Mouse (Mus musculus): Measurements from ENCODE around the gene Fgfr2. TPM values are rescaled to one million over a fixed set of nuclear protein-coding genes. Genes with fewer than 3 reads are reported as not detected.
A peak's percentile ranks its signal among the peaks of the same experiment; 100 is the strongest.

Fgfr2 gene
- polyA plus RNA-seq, 1 experiment: 1.7 TPM

GRCm38 (mm10) chr7:132581441-132581840 lies 541.7 kb downstream of the Fgfr2 start:
- Histone ChIP-seq H3K27me3 (ENCODE audit: control insufficient read depth, insufficient read depth, insufficient read length) (peaks cover 21% of the 10 kb centered on the region), H3K36me3 (ENCODE audit: control insufficient read depth, insufficient read depth) (no peaks in the 10 kb centered on the region), H3ac (ENCODE audit: control insufficient read depth, insufficient read length, low read depth) (no peak overlapping the region), H3K79me2 (ENCODE audit: control insufficient read depth, insufficient read depth) (no peaks in the 10 kb centered on the region), H3K4me3 (ENCODE audit: insufficient read depth, poor library complexity, severe bottlenecking) (no peak overlapping the region), H3K79me3 (ENCODE audit: low read depth) (no peaks in the 10 kb centered on the region)
- TF ChIP-seq MYOD1 (IDR thresholded peaks at IDR 0.05; ENCODE audit: control insufficient read depth, insufficient read length, low read depth) (no peak), CEBPB (IDR thresholded peaks at IDR 0.05; ENCODE audit: low read depth) (no peak), MAX (IDR thresholded peaks at IDR 0.05) (no peak), CTCF (IDR thresholded peaks at IDR 0.05; ENCODE audit: control insufficient read depth, insufficient read depth, insufficient read length) (no peak), FOSL1 (IDR thresholded peaks at IDR 0.05; ENCODE audit: insufficient read depth, low read length, poor library complexity, severe bottlenecking) (no peak), USF1 (IDR thresholded peaks at IDR 0.05; ENCODE audit: low read depth) (no peak)

DNA sequence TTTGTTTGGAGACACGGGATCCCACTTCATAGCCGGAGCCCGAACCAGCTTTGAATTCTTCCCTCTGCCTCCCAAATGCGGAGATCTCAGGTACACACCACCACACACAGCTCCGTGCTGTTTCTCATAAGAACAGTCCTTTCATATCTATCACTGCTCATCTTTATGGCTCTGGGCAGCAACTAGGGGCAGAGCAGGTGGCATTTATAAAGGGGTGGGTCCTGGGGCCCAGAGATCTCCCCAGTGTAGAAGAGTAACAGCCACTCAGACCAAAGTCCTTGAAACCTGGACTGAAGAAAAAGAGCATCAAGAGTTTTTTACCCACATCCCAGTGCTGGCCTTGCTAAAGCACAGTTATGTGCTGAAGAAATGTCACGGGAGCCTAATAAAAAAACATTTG lies 542.6 kb downstream of the Fgfr2 start:
- no peak for TF ChIP-seq CEBPB (IDR thresholded peaks at IDR 0.05; ENCODE audit: low read depth)
- no peak for TF ChIP-seq USF1 (IDR thresholded peaks at IDR 0.05; ENCODE audit: low read depth)
- TF ChIP-seq CTCF (IDR thresholded peaks at IDR 0.05; ENCODE audit: control insufficient read depth, insufficient read depth, insufficient read length): no peak
- no peak for TF ChIP-seq MYOD1 (IDR thresholded peaks at IDR 0.05; ENCODE audit: control insufficient read depth, insufficient read length, low read depth)
- no peak for TF ChIP-seq FOSL1 (IDR thresholded peaks at IDR 0.05; ENCODE audit: insufficient read depth, low read length, poor library complexity, severe bottlenecking)
- no peak for TF ChIP-seq MYOG (IDR thresholded peaks at IDR 0.05; ENCODE audit: control insufficient read depth, extremely low read depth, insufficient read length)
- no peak for TF ChIP-seq MAX (IDR thresholded peaks at IDR 0.05)
- no peaks in the 10 kb centered on the region for H3K36me3 ChIP-seq (ENCODE audit: control insufficient read depth, insufficient read depth)
- peaks cover 21% of the 10 kb centered on the region for H3K27me3 ChIP-seq (ENCODE audit: control insufficient read depth, insufficient read depth, insufficient read length)
- no peaks in the 10 kb centered on the region for H3K79me3 ChIP-seq (ENCODE audit: low read depth)
- peaks cover 2% of the 10 kb centered on the region for H3K79me2 ChIP-seq (ENCODE audit: control insufficient read depth, insufficient read depth)
- H3ac ChIP-seq (ENCODE audit: control insufficient read depth, insufficient read length, low read depth): no peak overlapping the region
- no peak overlapping the region for H3K4me3 ChIP-seq (ENCODE audit: insufficient read depth, poor library complexity, severe bottlenecking)

DNA sequence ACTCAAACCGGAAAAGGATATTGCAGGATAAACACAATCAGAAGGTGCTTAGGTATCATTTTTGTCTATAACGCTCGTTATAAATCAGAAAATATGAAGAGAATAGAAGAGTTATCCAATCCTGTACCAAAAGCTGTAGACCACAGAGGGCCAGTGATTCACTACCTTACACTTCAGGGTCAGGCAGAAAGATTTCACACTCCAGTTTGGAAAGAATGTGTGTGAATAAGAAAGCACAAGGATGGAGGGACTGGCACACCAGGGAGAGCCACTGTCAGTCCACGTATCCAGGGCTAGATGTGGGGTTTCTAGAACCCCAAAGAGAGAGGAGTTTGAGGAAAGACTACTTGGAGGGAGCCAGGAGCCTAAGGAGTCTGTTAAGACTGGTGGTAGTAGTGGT lies 546.3 kb downstream of the Fgfr2 start:
- no peak overlapping the region for H3ac ChIP-seq (ENCODE audit: control insufficient read depth, insufficient read length, low read depth)
- TF ChIP-seq CEBPB (IDR thresholded peaks at IDR 0.05; ENCODE audit: low read depth) (no peak), FOSL1 (IDR thresholded peaks at IDR 0.05; ENCODE audit: insufficient read depth, low read length, poor library complexity, severe bottlenecking) (no peak), CTCF (IDR thresholded peaks at IDR 0.05; ENCODE audit: control insufficient read depth, insufficient read depth, insufficient read length) (no peak), MYOG (IDR thresholded peaks at IDR 0.05; ENCODE audit: control insufficient read depth, extremely low read depth, insufficient read length) (no peak), MYOD1 (IDR thresholded peaks at IDR 0.05; ENCODE audit: control insufficient read depth, insufficient read length, low read depth) (no peak), MAX (IDR thresholded peaks at IDR 0.05) (no peak)
- peaks cover 11% of the 10 kb centered on the region for H3K27me3 ChIP-seq (ENCODE audit: control insufficient read depth, insufficient read depth, insufficient read length)
- H3K79me3 ChIP-seq (ENCODE audit: low read depth): peaks cover 28% of the 10 kb centered on the region
- no peak overlapping the region for H3K4me3 ChIP-seq (ENCODE audit: insufficient read depth, poor library complexity, severe bottlenecking)
- no peaks in the 10 kb centered on the region for H3K36me3 ChIP-seq (ENCODE audit: control insufficient read depth, insufficient read depth)
- H3K79me2 ChIP-seq (ENCODE audit: control insufficient read depth, insufficient read depth): peaks cover 38% of the 10 kb centered on the region

- TF ChIP-seq MYOG (IDR thresholded peaks at IDR 0.05; ENCODE audit: control insufficient read depth, extremely low read depth, insufficient read length) (no peak), CEBPB (IDR thresholded peaks at IDR 0.05; ENCODE audit: low read depth) (no peak), CTCF (IDR thresholded peaks at IDR 0.05; ENCODE audit: control insufficient read depth, insufficient read depth, insufficient read length) (peak; percentile 13), MAX (IDR thresholded peaks at IDR 0.05) (no peak), MYOD1 (IDR thresholded peaks at IDR 0.05; ENCODE audit: control insufficient read depth, insufficient read length, low read depth) (no peak)
- Histone ChIP-seq H3K79me3 (ENCODE audit: low read depth) (peaks cover 35% of the 10 kb centered on the region), H3K79me2 (ENCODE audit: control insufficient read depth, insufficient read depth) (peaks cover 45% of the 10 kb centered on the region), H3K4me3 (ENCODE audit: insufficient read depth, poor library complexity, severe bottlenecking) (peak within 1 kb of the TSS; percentile 34), H3ac (ENCODE audit: control insufficient read depth, insufficient read length, low read depth) (peak within 1 kb of the TSS; percentile 39), H3K36me3 (ENCODE audit: control insufficient read depth, insufficient read depth) (no peaks in the 10 kb centered on the region), H3K27me3 (ENCODE audit: control insufficient read depth, insufficient read depth, insufficient read length) (peaks cover 11% of the 10 kb centered on the region)
These were observed 547.0 kb downstream of the Fgfr2 start, which contains the start of gene Oat for GRCm38 (mm10) chr7:132576116-132576650. Gene Oat (minus strand): TSS chr7:132576398.

GRCm38 (mm10) chr7:132575623-132576022 lies 547.5 kb downstream of the Fgfr2 start:
- Histone ChIP-seq H3K27me3 (ENCODE audit: control insufficient read depth, insufficient read depth, insufficient read length) (peaks cover 6% of the 10 kb centered on the region), H3K4me3 (ENCODE audit: insufficient read depth, poor library complexity, severe bottlenecking) (peak overlapping the region; percentile 34), H3ac (ENCODE audit: control insufficient read depth, insufficient read length, low read depth) (peak overlapping the region; percentile 20), H3K79me2 (ENCODE audit: control insufficient read depth, insufficient read depth) (peaks cover 49% of the 10 kb centered on the region), H3K36me3 (ENCODE audit: control insufficient read depth, insufficient read depth) (no peaks in the 10 kb centered on the region), H3K79me3 (ENCODE audit: low read depth) (peaks cover 40% of the 10 kb centered on the region)
- TF ChIP-seq CTCF (IDR thresholded peaks at IDR 0.05; ENCODE audit: control insufficient read depth, insufficient read depth, insufficient read length) (peak; percentile 54), MYOG (IDR thresholded peaks at IDR 0.05; ENCODE audit: control insufficient read depth, extremely low read depth, insufficient read length) (no peak)

DNA sequence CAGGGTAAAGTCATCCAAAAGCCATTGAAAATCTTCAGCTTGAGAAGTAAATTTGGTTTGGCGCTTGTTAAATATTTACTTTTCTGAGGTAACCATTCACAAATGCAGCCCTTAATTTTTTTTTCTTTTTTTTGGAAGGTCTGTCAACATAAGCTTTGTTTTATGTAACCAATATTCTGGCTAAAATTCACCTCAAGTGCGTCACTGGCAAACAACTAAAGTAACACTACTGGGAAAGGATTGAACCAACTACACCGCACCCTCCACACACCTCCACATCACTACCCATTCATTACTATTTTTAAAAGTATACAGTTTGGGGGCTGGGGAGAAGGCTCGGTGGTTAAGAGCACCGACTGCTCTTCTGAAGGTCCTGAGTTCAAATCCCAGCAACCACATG lies 548.5 kb downstream of the Fgfr2 start:
- Histone ChIP-seq H3K79me2 (ENCODE audit: control insufficient read depth, insufficient read depth) (peaks cover 58% of the 10 kb centered on the region), H3K36me3 (ENCODE audit: control insufficient read depth, insufficient read depth) (no peaks in the 10 kb centered on the region), H3ac (ENCODE audit: control insufficient read depth, insufficient read length, low read depth) (no peak overlapping the region), H3K27me3 (ENCODE audit: control insufficient read depth, insufficient read depth, insufficient read length) (no peaks in the 10 kb centered on the region), H3K4me3 (ENCODE audit: insufficient read depth, poor library complexity, severe bottlenecking) (no peak overlapping the region), H3K79me3 (ENCODE audit: low read depth) (peaks cover 45% of the 10 kb centered on the region)
- TF ChIP-seq MYOD1 (IDR thresholded peaks at IDR 0.05; ENCODE audit: control insufficient read depth, insufficient read length, low read depth): no peak
- no peak for TF ChIP-seq CEBPB (IDR thresholded peaks at IDR 0.05; ENCODE audit: low read depth)
- TF ChIP-seq MYOG (IDR thresholded peaks at IDR 0.05; ENCODE audit: control insufficient read depth, extremely low read depth, insufficient read length): no peak
- TF ChIP-seq FOSL1 (IDR thresholded peaks at IDR 0.05; ENCODE audit: insufficient read depth, low read length, poor library complexity, severe bottlenecking): no peak
- TF ChIP-seq MAX (IDR thresholded peaks at IDR 0.05): no peak
- TF ChIP-seq USF1 (IDR thresholded peaks at IDR 0.05; ENCODE audit: low read depth): no peak
- TF ChIP-seq CTCF (IDR thresholded peaks at IDR 0.05; ENCODE audit: control insufficient read depth, insufficient read depth, insufficient read length): no peak
